Mouse (Mus musculus) liver, postnatal 0 days (tissue): ENCODE results near the gene 6030408B16Rik. TPM values are rescaled to one million over a fixed set of nuclear protein-coding genes. Genes with fewer than 3 reads are reported as not detected.

Experiments
- ATAC-seq: fragments of 200-750 bp; cut with Nextera tagmentation; 2 replicates; pipeline ENCODE4 v1.8.0; 2017; ENCODE audit warnings: mild to moderate bottlenecking, moderate library complexity
- DNase-seq: peaks from one replicate; pipeline ENCODE4 v3.0.0-alpha.2; 2016
- H3K27ac ChIP-seq: fragments of 300-500 bp; sonication (generic); 2 replicates; pipeline ENCODE4 v1.5.1; 2014; ENCODE audit warnings: antibody characterized with exemption, moderate library complexity, mild to moderate bottlenecking, low read depth
- H3K27me3 ChIP-seq: fragments of 300-500 bp; sonication (generic); 2 replicates; pipeline ENCODE4 v1.6.1; 2014; ENCODE audit warnings: low read length, control low read depth, mixed read lengths; ENCODE audit not compliant: insufficient read depth
- H3K36me3 ChIP-seq: fragments of 300-500 bp; sonication (generic); replicated peaks from 2 replicates; pipeline ENCODE4 v1.6.1; 2014; ENCODE audit warnings: mild to moderate bottlenecking, control low read depth, low read length, moderate library complexity, mixed read lengths; ENCODE audit not compliant: insufficient read depth
- H3K4me1 ChIP-seq: fragments of 300-500 bp; sonication (generic); 2 replicates; pipeline ENCODE4 v1.6.1; 2014; ENCODE audit warnings: antibody characterized with exemption, mild to moderate bottlenecking, control low read depth; ENCODE audit not compliant: insufficient read depth
- H3K4me2 ChIP-seq: fragments of 300-500 bp; sonication (generic); 2 replicates; pipeline ENCODE4 v1.6.1; 2014; ENCODE audit warnings: low read depth, mild to moderate bottlenecking, low read length, moderate library complexity, mixed read lengths
- H3K4me3 ChIP-seq: fragments of 300-500 bp; sonication (generic); 2 replicates; pipeline ENCODE4 v1.5.1; 2014; ENCODE audit warnings: low read depth, low read length
- H3K9ac ChIP-seq: fragments of 300-500 bp; sonication (generic); replicated peaks from 2 replicates; pipeline ENCODE4 v1.6.1; 2014; ENCODE audit warnings: mild to moderate bottlenecking, moderate library complexity
- H3K9me3 ChIP-seq: fragments of 300-500 bp; sonication (generic); 2 replicates; pipeline ENCODE4 v1.6.1; 2016; ENCODE audit warnings: mild to moderate bottlenecking, control low read depth, low read length, mixed read lengths
- CTCF ChIP-seq: sonication (generic); IDR thresholded peaks from 2 replicates; pipeline ENCODE4 v1.5.1; 2016; ENCODE audit warnings: antibody characterized with exemption, low read depth
- EP300 ChIP-seq: IDR thresholded peaks from 2 replicates; pipeline ENCODE4 v1.6.1; 2016; ENCODE audit warnings: antibody characterized with exemption, low read depth, mild to moderate bottlenecking
- WGBS: fragments of 180-500 bp; shearing (Covaris S2); extraction: QIAGEN DNeasy Blood & Tissue Kit; methylation state at CpG from one replicate; pipeline ENCODE4 v1.1.7; 2014; ENCODE audit not compliant: insufficient replicate concordance; 5-methylcytosine and 5-hydroxymethylcytosine counted together
- polyA plus RNA-seq: library from polyadenylated mRNA; unstranded; fragments of >200 nt; fragmentation: Nextera tagmentation; extraction: Ambion mirVana; gene quantifications from 2 replicates; pipeline ENCODE4 v1.2.1, GENCODE M21; 2015

6030408B16Rik gene
- polyA plus RNA-seq, 1 experiment from 2014 or later: 0.36 TPM

DNA sequence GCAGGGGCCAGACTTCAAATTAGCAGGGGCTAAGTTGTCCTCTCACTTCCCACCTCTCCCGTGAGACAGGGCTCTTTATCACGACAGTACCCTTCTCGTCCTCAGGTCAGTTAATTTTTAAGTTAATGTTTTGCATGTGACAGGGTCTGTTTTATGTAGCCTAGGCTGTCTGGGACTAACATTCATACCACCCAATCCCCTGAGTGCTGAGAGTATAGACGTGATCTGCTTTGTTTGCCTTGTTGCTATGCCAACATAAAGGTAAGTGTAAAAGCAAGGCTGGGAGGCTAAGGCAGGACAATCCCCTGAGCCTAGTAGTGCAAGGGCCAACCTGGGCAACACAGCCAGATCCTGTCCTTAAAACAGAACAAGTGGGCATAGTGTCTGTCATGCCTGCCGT is 16.5 kb downstream of the 6030408B16Rik start:
- H3K9ac ChIP-seq: no peak overlapping the region
- WGBS: 33% methylated on average over 5 of the region's 5 CpGs
- no peak overlapping the region for H3K4me3 ChIP-seq
- DNase-seq (no peak), ATAC-seq (no peak)
- H3K27me3 ChIP-seq: no peaks in the 10 kb centered on the region
- no peaks in the 10 kb centered on the region for H3K9me3 ChIP-seq
- H3K4me1 ChIP-seq: peaks cover 10% of the 10 kb centered on the region
- no peaks in the 10 kb centered on the region for H3K36me3 ChIP-seq
- peak overlapping the region; percentile 25; the same call in 1 of the 2 replicates for H3K27ac ChIP-seq
- TF ChIP-seq EP300 (no peak), CTCF (no peak)
- no peak overlapping the region for H3K4me2 ChIP-seq

DNA sequence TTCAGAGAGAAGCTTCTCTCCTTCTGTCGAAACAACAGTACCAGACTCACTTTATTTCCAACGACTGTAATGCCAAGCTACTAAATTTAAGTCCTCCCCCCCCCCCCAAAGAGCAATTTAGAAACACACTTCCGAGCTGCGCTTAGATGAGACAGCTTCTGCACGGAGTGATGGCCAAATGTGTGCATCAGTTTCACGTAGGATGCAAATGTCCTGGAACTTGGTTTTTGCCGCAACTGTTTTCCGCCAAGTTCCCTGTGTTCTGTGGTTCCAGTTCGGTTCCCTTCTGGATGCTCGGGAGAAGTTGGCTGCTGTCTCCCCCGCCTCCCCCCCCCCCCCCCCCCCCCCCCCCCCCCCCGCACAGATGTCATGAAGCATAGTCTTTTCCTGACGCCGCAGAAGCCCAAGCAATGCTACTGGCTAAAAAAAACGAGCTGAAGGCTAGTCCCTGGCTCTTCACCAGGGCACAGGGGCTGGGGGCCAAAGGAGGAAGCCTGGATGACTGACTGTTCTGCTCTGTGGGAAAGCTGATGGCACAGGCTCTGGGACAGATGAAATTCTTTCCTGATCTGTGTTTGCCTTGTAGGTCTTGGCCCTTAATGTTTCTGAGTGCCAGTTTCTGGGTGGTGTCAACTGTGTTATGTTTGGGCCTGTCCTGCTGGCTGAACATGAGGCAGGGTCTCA is 18.2 kb downstream of the 6030408B16Rik start:
- 48% methylated on average over 14 of the region's 15 CpGs for WGBS
- no peak for ATAC-seq

DNA sequence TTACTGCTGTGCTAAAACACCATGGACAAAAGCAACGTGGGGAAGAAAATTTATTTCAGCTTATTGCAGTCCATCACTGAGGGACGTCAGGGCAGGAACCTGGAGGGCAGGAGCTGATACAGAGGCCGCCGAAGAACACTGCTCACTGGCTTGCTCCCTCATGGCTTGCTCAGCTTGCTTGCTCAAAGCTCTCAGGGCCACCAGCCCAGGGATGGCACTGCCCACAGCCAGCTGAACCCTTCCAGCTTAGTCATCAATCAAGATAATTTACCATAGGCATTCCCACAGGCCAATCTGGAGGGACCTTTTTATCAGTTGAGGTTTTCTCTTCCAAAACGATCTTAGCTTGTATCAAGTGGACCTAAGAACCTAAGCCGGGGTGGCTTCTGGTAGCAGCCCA is 19.0 kb downstream of the 6030408B16Rik start:
- H3K4me3 ChIP-seq: no peak overlapping the region
- TF ChIP-seq EP300 (no peak), CTCF (no peak)
- H3K4me2 ChIP-seq: no peak overlapping the region
- H3K27me3 ChIP-seq: no peaks in the 10 kb centered on the region
- no peaks in the 10 kb centered on the region for H3K9me3 ChIP-seq
- 71% methylated on average over 6 of the region's 6 CpGs for WGBS
- no peaks in the 10 kb centered on the region for H3K36me3 ChIP-seq
- no peak for ATAC-seq
- no peak overlapping the region for H3K9ac ChIP-seq
- DNase-seq: no peak
- H3K27ac ChIP-seq: no peak overlapping the region
- H3K4me1 ChIP-seq: peaks cover 10% of the 10 kb centered on the region

More for the DNA sequence above, 18.2 kb downstream of the 6030408B16Rik start:
- Histone ChIP-seq H3K4me3 (no peak overlapping the region), H3K4me2 (no peak overlapping the region), H3K9me3 (no peaks in the 10 kb centered on the region), H3K27ac (no peak overlapping the region), H3K4me1 (peaks cover 10% of the 10 kb centered on the region), H3K27me3 (no peaks in the 10 kb centered on the region), H3K9ac (no peak overlapping the region), H3K36me3 (no peaks in the 10 kb centered on the region)
- TF ChIP-seq EP300: no peak
- no peak for TF ChIP-seq CTCF
- no peak for DNase-seq

DNA sequence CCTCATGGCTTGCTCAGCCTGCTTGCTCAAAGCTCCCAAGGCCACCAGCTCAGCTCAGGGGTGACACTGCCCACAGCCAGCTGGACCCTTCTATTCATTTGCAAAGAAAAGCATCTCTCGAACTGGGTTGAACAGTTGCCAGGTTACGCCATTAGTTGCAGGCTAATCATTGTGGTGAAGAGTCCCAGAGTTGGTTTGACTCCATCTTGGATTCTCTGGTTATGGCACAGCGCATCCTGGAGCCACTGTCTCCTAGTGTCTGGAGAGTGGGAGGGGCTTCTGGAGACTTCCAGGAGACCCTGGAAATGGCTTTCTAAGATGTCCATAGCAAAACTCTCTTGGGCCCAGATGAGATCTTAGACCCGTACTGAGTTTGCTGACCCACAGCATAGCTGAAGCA is 22.4 kb downstream of the 6030408B16Rik start:
- no peak for ATAC-seq
- H3K4me2 ChIP-seq: no peak overlapping the region
- H3K36me3 ChIP-seq: no peaks in the 10 kb centered on the region
- H3K27ac ChIP-seq: no peak overlapping the region
- TF ChIP-seq CTCF: no peak
- TF ChIP-seq EP300: no peak
- H3K4me1 ChIP-seq: peaks cover 18% of the 10 kb centered on the region
- H3K4me3 ChIP-seq: no peak overlapping the region
- no peak for DNase-seq
- H3K9me3 ChIP-seq: no peaks in the 10 kb centered on the region
- H3K27me3 ChIP-seq: 0 out of 2 replicates have a peak, but pooled peaks cover 3% of the 10 kb centered on the region
- WGBS: 82% methylated on average over 4 of the region's 4 CpGs
- no peak overlapping the region for H3K9ac ChIP-seq

DNA sequence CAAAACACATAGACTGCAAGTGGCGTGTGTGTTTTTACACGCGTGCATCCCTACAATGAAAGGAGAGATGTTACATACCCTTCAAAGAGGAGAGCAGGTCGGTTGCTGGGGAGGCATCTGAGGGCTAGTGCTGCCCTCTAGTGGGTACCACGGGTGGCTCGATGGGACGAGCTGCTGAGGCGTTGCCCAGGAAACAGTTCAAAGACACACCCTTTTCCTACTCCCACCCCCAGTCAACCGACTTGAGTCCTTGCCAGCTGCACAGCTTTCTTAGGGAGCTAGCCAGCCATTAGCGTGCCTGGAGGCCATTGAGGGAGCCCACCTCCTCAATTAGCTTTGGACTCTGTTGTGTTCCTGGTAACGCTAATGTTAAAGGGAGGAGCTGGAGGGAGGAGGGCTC is 22.8 kb downstream of the 6030408B16Rik start:
- Histone ChIP-seq H3K36me3 (no peaks in the 10 kb centered on the region), H3K9ac (peak overlapping the region; percentile 49), H3K27ac (peak overlapping the region; percentile 80; the same call in 1 of the 2 replicates), H3K4me1 (peaks cover 18% of the 10 kb centered on the region), H3K4me3 (peak overlapping the region; percentile 49), H3K4me2 (peak overlapping the region; percentile 66), H3K27me3 (0 out of 2 replicates have a peak, but pooled peaks cover 3% of the 10 kb centered on the region), H3K9me3 (no peaks in the 10 kb centered on the region)
- DNase-seq (peak; percentile 86), ATAC-seq (peak; percentile 67)
- TF ChIP-seq EP300 (no peak), CTCF (peak; percentile 94)
- 2% methylated on average over 11 of the region's 11 CpGs for WGBS

DNA sequence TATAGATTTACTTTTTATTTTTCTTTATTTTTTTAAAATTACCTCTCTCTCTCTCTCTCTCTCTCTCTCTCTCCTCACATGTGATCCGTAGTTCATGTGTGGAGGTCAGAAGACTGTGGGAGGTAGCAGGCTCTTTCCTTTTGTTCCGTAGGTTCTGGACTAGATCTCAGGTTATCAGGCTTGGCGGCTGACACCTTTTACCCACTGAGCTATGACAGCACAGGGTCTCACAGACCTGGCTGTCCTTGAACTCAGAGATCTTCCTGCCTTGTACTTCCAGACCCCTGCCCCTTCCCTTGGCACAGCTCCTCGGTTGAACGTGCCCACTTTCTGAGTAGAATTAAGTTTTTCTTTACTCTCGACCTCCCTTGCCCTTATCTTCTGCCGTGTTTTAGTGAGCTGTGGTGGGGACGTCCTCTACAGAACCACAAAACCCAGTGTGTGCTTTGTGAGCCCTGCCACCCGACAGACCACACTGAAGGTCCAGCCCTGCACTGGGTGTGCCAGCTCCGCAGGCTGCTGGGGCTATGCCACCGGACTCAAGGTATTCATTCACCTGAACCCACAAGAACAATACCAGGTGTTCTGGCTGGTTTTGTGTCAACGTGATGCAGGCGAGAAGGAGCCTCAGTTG is 23.4 kb downstream of the 6030408B16Rik start:
- Histone ChIP-seq H3K9me3 (no peaks in the 10 kb centered on the region), H3K27ac (peak overlapping the region; percentile 80), H3K9ac (peak overlapping the region; percentile 49), H3K4me2 (peak overlapping the region; percentile 66), H3K4me1 (peaks cover 18% of the 10 kb centered on the region), H3K27me3 (0 out of 2 replicates have a peak, but pooled peaks cover 3% of the 10 kb centered on the region), H3K4me3 (peak overlapping the region; percentile 49), H3K36me3 (no peaks in the 10 kb centered on the region)
- WGBS: 21% methylated on average over 13 of the region's 13 CpGs
- DNase-seq: no peak
- TF ChIP-seq EP300: no peak
- TF ChIP-seq CTCF: no peak
- no peak for ATAC-seq
